Mouse (Mus musculus) hindbrain, embryonic 12.5 days (tissue): Measurements from ENCODE around the gene Vwce. TPM values are rescaled to one million over a fixed set of nuclear protein-coding genes. Genes with fewer than 3 reads are reported as not detected.

Experiments used
- ATAC-seq: fragments of 200-750 bp; cut with Nextera tagmentation; 2 replicates; pipeline ENCODE4 v1.8.0; 2017; ENCODE audit warnings: moderate TSS enrichment; ENCODE audit not compliant: low FRiP score
- H3K27ac ChIP-seq: fragments of 300-500 bp; sonication (generic); 2 replicates; pipeline ENCODE4 v1.5.1; 2016; ENCODE audit warnings: mild to moderate bottlenecking
- H3K27me3 ChIP-seq: fragments of 300-500 bp; sonication (generic); 2 replicates; pipeline ENCODE4 v1.6.1; 2016; ENCODE audit warnings: mild to moderate bottlenecking
- H3K36me3 ChIP-seq: fragments of 300-500 bp; sonication (generic); 2 replicates; pipeline ENCODE4 v1.6.1; 2016; ENCODE audit warnings: mild to moderate bottlenecking
- H3K4me1 ChIP-seq: fragments of 300-500 bp; sonication (generic); 2 replicates; pipeline ENCODE4 v1.6.1; 2016
- H3K4me2 ChIP-seq: fragments of 300-500 bp; sonication (generic); replicated peaks from 2 replicates; pipeline ENCODE4 v1.6.1; 2016; ENCODE audit warnings: mild to moderate bottlenecking
- H3K4me3 ChIP-seq: fragments of 300-500 bp; sonication (generic); 2 replicates; pipeline ENCODE4 v1.5.1; 2016; ENCODE audit warnings: mild to moderate bottlenecking
- H3K9ac ChIP-seq: fragments of 300-500 bp; sonication (generic); 2 replicates; pipeline ENCODE4 v1.6.1; 2016; ENCODE audit warnings: mild to moderate bottlenecking, moderate library complexity
- H3K9me3 ChIP-seq: fragments of 300-500 bp; sonication (generic); replicated peaks from 2 replicates; pipeline ENCODE4 v1.6.1; 2016; ENCODE audit warnings: mild to moderate bottlenecking
- WGBS: fragments of 180-500 bp; shearing (Covaris S2); methylation state at CpG from one replicate; pipeline ENCODE4 v1.1.7; 2016; 5-methylcytosine and 5-hydroxymethylcytosine counted together
- polyA plus RNA-seq: library from polyadenylated mRNA; unstranded; fragments of >200 nt; fragmentation: Nextera tagmentation; extraction: Ambion mirVana; gene quantifications from 2 replicates; pipeline ENCODE4 v1.2.1, GENCODE M21; 2016

The Vwce gene
- polyA plus RNA-seq, 1 experiment from 2014 or later, result 0.74 TPM

GRCm38 (mm10) chr19:10698131-10698991 lies 64.3 kb downstream of the Vwce start:
- Histone ChIP-seq H3K9me3 (no peaks in the 10 kb centered on the region), H3K9ac (no peak overlapping the region), H3K27ac (no peak overlapping the region), H3K4me1 (peaks cover 53% of the 10 kb centered on the region), H3K4me2 (no peak overlapping the region), H3K4me3 (no peak overlapping the region), H3K27me3 (no peaks in the 10 kb centered on the region), H3K36me3 (no peaks in the 10 kb centered on the region)
- ATAC-seq, result no peak
- WGBS, result 69% methylated on average over 9 of the region's 9 CpGs

- H3K36me3 ChIP-seq, result no peaks in the 10 kb centered on the region; the same call in 1 of the 2 replicates
- H3K27ac ChIP-seq, result no peak overlapping the region
- WGBS, result 77% methylated on average over 9 of the region's 9 CpGs
- no peak overlapping the region for H3K4me2 ChIP-seq
- H3K4me1 ChIP-seq, result peaks cover 53% of the 10 kb centered on the region
- ATAC-seq, result no peak
- no peaks in the 10 kb centered on the region for H3K27me3 ChIP-seq
- H3K4me3 ChIP-seq, result no peak overlapping the region
- no peak overlapping the region for H3K9ac ChIP-seq
- no peaks in the 10 kb centered on the region for H3K9me3 ChIP-seq
These were observed 65.8 kb downstream of the Vwce start for GRCm38 (mm10) chr19:10699851-10700250.

GRCm38 (mm10) chr19:10701013-10701726 lies 67.2 kb downstream of the Vwce start:
- H3K9me3 ChIP-seq, result no peaks in the 10 kb centered on the region
- H3K4me2 ChIP-seq, result no peak overlapping the region
- no peak overlapping the region for H3K9ac ChIP-seq
- H3K27me3 ChIP-seq, result no peaks in the 10 kb centered on the region
- H3K4me1 ChIP-seq, result peaks cover 42% of the 10 kb centered on the region
- no peak for ATAC-seq
- H3K4me3 ChIP-seq, result no peak overlapping the region
- no peaks in the 10 kb centered on the region; the same call in 1 of the 2 replicates for H3K36me3 ChIP-seq
- WGBS, result 56% methylated on average over 6 of the region's 6 CpGs
- H3K27ac ChIP-seq, result no peak overlapping the region

- H3K27ac ChIP-seq, result no peak overlapping the region
- H3K9me3 ChIP-seq, result no peaks in the 10 kb centered on the region
- 88% methylated on average over 8 of the region's 8 CpGs for WGBS
- no peaks in the 10 kb centered on the region for H3K27me3 ChIP-seq
- no peak overlapping the region for H3K9ac ChIP-seq
- no peak overlapping the region for H3K4me3 ChIP-seq
- no peak for ATAC-seq
- H3K36me3 ChIP-seq, result peaks cover 1% of the 10 kb centered on the region
- H3K4me2 ChIP-seq, result no peak overlapping the region
- peaks cover 38% of the 10 kb centered on the region for H3K4me1 ChIP-seq
These were observed 68.1 kb downstream of the Vwce start for GRCm38 (mm10) chr19:10702125-10702524.

GRCm38 (mm10) chr19:10703470-10703869 lies 69.5 kb downstream of the Vwce start:
- H3K27me3 ChIP-seq, result no peaks in the 10 kb centered on the region
- no peak overlapping the region for H3K27ac ChIP-seq
- peaks cover 7% of the 10 kb centered on the region for H3K36me3 ChIP-seq
- H3K4me2 ChIP-seq, result no peak overlapping the region
- H3K4me1 ChIP-seq, result peaks cover 30% of the 10 kb centered on the region
- H3K9ac ChIP-seq, result no peak overlapping the region
- ATAC-seq, result no peak
- 93% methylated on average over 8 of the region's 8 CpGs for WGBS
- H3K4me3 ChIP-seq, result no peak overlapping the region
- H3K9me3 ChIP-seq, result no peaks in the 10 kb centered on the region

GRCm38 (mm10) chr19:10707087-10707875 lies 73.3 kb downstream of the Vwce start:
- Histone ChIP-seq H3K4me3 (no peak overlapping the region), H3K4me2 (no peak overlapping the region), H3K36me3 (peaks cover 29% of the 10 kb centered on the region), H3K9ac (no peak overlapping the region; the same call in 1 of the 2 replicates), H3K9me3 (no peaks in the 10 kb centered on the region), H3K27me3 (no peaks in the 10 kb centered on the region), H3K27ac (no peak overlapping the region), H3K4me1 (peaks cover 15% of the 10 kb centered on the region)
- 75% methylated on average over 13 of the region's 13 CpGs for WGBS
- no peak for ATAC-seq

GRCm38 (mm10) chr19:10707881-10708280 lies 73.9 kb downstream of the Vwce start:
- Histone ChIP-seq H3K4me2 (no peak overlapping the region), H3K27me3 (no peaks in the 10 kb centered on the region), H3K4me3 (no peak overlapping the region), H3K4me1 (peaks cover 15% of the 10 kb centered on the region), H3K9ac (no peak overlapping the region), H3K27ac (no peak overlapping the region), H3K9me3 (no peaks in the 10 kb centered on the region), H3K36me3 (peaks cover 35% of the 10 kb centered on the region)
- ATAC-seq, result no peak
- 95% methylated on average over 1 of the region's 1 CpGs for WGBS

- Histone ChIP-seq H3K27me3 (no peaks in the 10 kb centered on the region), H3K4me1 (peaks cover 15% of the 10 kb centered on the region), H3K36me3 (peaks cover 45% of the 10 kb centered on the region), H3K4me2 (no peak overlapping the region), H3K9ac (peak overlapping the region; percentile 32; the same call in 1 of the 2 replicates), H3K27ac (peak overlapping the region; percentile 86; the same call in 1 of the 2 replicates), H3K4me3 (no peak overlapping the region), H3K9me3 (no peaks in the 10 kb centered on the region)
- 65% methylated on average over 6 of the region's 6 CpGs for WGBS
- no peak; the same call in 1 of the 2 replicates for ATAC-seq
These were observed 74.9 kb downstream of the Vwce start for GRCm38 (mm10) chr19:10708900-10709299.

GRCm38 (mm10) chr19:10709360-10710087 lies 75.5 kb downstream of the Vwce start:
- Histone ChIP-seq H3K36me3 (peaks cover 46% of the 10 kb centered on the region), H3K4me2 (no peak overlapping the region), H3K9me3 (no peaks in the 10 kb centered on the region), H3K9ac (peak overlapping the region; percentile 35; the same call in 1 of the 2 replicates), H3K4me3 (no peak overlapping the region), H3K27ac (peak overlapping the region; percentile 86), H3K27me3 (no peaks in the 10 kb centered on the region), H3K4me1 (peaks cover 19% of the 10 kb centered on the region)
- ATAC-seq, result peak; percentile 89
- WGBS, result 23% methylated on average over 8 of the region's 8 CpGs

GRCm38 (mm10) chr19:10710088-10710511 lies 76.1 kb downstream of the Vwce start:
- Histone ChIP-seq H3K4me2 (no peak overlapping the region), H3K4me1 (peaks cover 20% of the 10 kb centered on the region), H3K9me3 (no peaks in the 10 kb centered on the region), H3K27me3 (no peaks in the 10 kb centered on the region), H3K27ac (peak overlapping the region; percentile 86), H3K4me3 (no peak overlapping the region), H3K9ac (no peak overlapping the region), H3K36me3 (peaks cover 46% of the 10 kb centered on the region)
- ATAC-seq, result peak; percentile 48
- WGBS, result 68% methylated on average over 9 of the region's 9 CpGs

GRCm38 (mm10) chr19:10710751-10711150 lies 76.7 kb downstream of the Vwce start:
- H3K4me3 ChIP-seq, result no peak overlapping the region
- H3K4me2 ChIP-seq, result no peak overlapping the region
- no peaks in the 10 kb centered on the region for H3K27me3 ChIP-seq
- no peak overlapping the region for H3K9ac ChIP-seq
- 94% methylated on average over 4 of the region's 4 CpGs for WGBS
- peaks cover 20% of the 10 kb centered on the region for H3K4me1 ChIP-seq
- no peak for ATAC-seq
- peaks cover 46% of the 10 kb centered on the region for H3K36me3 ChIP-seq
- no peak overlapping the region for H3K27ac ChIP-seq
- no peaks in the 10 kb centered on the region for H3K9me3 ChIP-seq
